Mouse (Mus musculus): Measurements from ENCODE around the gene Pmf1. TPM values are rescaled to one million over a fixed set of nuclear protein-coding genes. Genes with fewer than 3 reads are reported as not detected.
"Not testable (repeated sequence)": the region's sequence is repeated elsewhere in the genome, so short reads cannot be mapped to it uniquely, and the experiment has no call there.

Gene Pmf1
- polyA plus RNA-seq, 1 experiment from 2014 or later = 55.1 TPM

DNA sequence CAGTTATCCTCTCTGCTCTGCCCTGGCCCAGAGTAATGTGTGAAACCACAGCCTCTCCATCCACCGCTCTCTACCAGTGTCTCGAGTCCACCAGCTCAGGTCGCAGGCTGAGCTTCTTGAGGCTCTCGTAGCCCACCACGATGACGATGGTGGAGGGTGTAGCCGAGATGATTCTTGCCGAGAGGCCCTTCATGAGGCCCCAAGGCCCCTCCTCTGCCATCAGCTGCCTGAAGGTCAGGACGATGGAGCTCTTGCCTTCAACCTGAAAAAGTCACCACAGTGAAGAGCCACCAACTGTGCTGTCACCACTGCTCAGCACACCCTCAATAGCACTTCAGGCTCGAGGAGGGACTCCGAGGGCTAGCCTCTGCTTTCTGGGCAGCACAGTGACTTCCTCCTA, 2.5 kb upstream of the Pmf1 start:
- Histone ChIP-seq H3K36me3 (peaks cover 30% of the 10 kb centered on the region), H3K27me3 (no peaks in the 10 kb centered on the region), H3K4me3 (no peak overlapping the region), H3K9ac (replicated peaks) (no peak overlapping the region), H3K9me3 (no peaks in the 10 kb centered on the region), H3K27ac (replicated peaks) (no peak overlapping the region), H3K4me1 (peaks cover 21% of the 10 kb centered on the region), H3K4me2 (replicated peaks) (no peak overlapping the region)
- WGBS = 92% methylated on average over 11 of the region's 11 CpGs
- ATAC-seq (replicated peaks) = no peak

DNA sequence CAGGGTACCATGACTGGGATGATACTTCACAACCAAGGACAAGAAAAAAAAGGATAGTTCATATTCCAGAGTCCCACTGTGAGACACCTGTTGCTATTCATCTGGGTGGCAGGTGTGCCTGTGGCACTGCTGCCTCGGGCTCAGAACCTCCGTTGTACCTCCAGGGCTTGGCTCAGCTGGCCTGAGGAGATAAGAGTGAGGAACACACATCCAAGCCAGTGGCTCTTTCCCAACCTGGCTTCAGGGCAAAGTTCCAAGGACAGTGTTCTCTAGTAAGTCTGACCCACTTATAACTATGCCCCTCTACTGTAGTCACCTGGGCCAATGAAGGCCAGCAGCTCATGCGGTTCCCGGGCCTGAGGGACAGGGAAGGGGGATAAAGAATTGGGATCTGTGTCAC, 1.6 kb upstream of the Pmf1 start:
- 91% methylated on average over 4 of the region's 4 CpGs for WGBS
- H3K27ac ChIP-seq (replicated peaks) = no peak overlapping the region
- no peak for ATAC-seq (replicated peaks)
- no peaks in the 10 kb centered on the region for H3K27me3 ChIP-seq
- H3K36me3 ChIP-seq = peaks cover 27% of the 10 kb centered on the region
- H3K9ac ChIP-seq (replicated peaks) = no peak overlapping the region
- peaks cover 21% of the 10 kb centered on the region for H3K4me1 ChIP-seq
- H3K4me2 ChIP-seq (replicated peaks) = no peak overlapping the region
- H3K9me3 ChIP-seq = no peaks in the 10 kb centered on the region
- H3K4me3 ChIP-seq = no peak overlapping the region

DNA sequence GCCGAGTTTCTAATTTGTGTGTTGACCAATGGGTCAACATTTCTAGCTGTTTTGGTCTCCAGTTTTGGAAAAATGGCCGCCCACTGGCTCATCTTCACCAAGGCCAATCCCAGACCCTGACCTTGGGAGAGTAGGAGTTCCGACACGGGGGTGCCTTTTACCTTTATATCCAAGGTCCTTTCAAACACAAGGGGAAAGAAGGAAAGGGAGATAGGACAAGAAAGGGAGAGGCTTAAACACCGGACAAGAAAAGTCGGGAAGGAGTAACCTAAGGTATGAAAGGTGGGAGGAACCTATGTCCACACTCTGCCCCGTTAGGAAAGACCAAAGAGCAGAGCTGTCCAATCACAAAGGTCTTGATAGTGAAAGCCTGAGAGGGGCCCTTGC, 507 bp upstream of the Pmf1 start:
- Histone ChIP-seq H3K36me3 (peaks cover 16% of the 10 kb centered on the region), H3K4me2 (replicated peaks) (peak overlapping the region; percentile 59), H3K9ac (replicated peaks) (peak overlapping the region; percentile 78), H3K27me3 (no peaks in the 10 kb centered on the region), H3K9me3 (no peaks in the 10 kb centered on the region), H3K27ac (replicated peaks) (peak overlapping the region; percentile 83; the same call in 1 of the 2 replicates), H3K4me1 (peaks cover 21% of the 10 kb centered on the region), H3K4me3 (peak overlapping the region; percentile 58)
- WGBS = 26% methylated on average over 7 of the region's 7 CpGs
- ATAC-seq (replicated peaks) = no peak

DNA sequence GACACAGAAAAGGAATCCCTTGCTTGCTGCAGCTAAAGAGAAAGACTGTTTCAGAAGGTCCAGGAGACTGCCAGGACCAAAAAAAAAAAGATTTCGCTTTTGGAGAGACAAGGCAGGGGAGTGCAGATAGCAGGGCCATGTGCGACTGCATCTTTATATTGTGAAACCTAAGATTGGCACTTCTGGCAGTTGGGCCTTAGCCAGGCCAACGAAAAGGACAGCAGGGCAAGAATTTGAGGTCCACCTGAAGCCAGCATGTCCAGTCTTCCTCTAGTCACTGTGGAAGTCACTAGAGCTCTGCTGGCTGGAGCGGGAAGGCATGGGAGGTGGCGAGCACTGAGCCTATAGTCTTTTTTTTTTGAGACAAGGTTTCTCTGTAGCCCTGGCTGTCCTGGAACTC, 1.2 kb downstream of the Pmf1 start:
- Histone ChIP-seq H3K9me3 (no peaks in the 10 kb centered on the region), H3K4me2 (replicated peaks) (peak overlapping the region; percentile 59), H3K27ac (replicated peaks) (no peak overlapping the region), H3K4me1 (peaks cover 21% of the 10 kb centered on the region), H3K9ac (replicated peaks) (peak overlapping the region; percentile 78), H3K36me3 (peaks cover 10% of the 10 kb centered on the region), H3K27me3 (no peaks in the 10 kb centered on the region), H3K4me3 (peak overlapping the region; percentile 58)
- ATAC-seq (replicated peaks) = no peak
- 66% methylated on average over 5 of the region's 5 CpGs for WGBS

DNA sequence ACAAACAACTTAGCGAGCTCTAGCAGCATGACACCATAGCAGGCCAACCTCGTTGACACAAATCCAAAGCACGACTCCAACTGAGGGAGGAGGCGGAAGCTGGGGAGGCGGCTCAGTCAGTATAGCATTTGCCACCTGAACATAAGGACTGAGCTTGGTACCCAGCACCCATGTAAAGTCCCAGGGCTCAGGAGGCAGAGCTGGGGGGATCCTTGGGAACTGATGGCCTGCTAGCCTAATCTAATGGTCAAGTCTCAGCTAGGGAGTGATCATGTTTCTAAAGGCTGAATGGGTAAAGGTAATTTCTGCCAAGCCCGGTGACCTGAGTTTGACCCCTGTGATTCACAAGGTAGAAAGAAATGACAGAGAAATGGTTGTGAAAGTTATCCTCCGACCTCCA, 2.6 kb downstream of the Pmf1 start:
- H3K27me3 ChIP-seq = no peaks in the 10 kb centered on the region
- no peak overlapping the region for H3K4me3 ChIP-seq
- no peaks in the 10 kb centered on the region for H3K9me3 ChIP-seq
- no peak overlapping the region for H3K27ac ChIP-seq (replicated peaks)
- H3K4me2 ChIP-seq (replicated peaks) = no peak overlapping the region
- 59% methylated on average over 7 of the region's 7 CpGs for WGBS
- H3K9ac ChIP-seq (replicated peaks) = no peak overlapping the region
- no peak for ATAC-seq (replicated peaks)
- peaks cover 6% of the 10 kb centered on the region for H3K36me3 ChIP-seq
- peaks cover 21% of the 10 kb centered on the region for H3K4me1 ChIP-seq

DNA sequence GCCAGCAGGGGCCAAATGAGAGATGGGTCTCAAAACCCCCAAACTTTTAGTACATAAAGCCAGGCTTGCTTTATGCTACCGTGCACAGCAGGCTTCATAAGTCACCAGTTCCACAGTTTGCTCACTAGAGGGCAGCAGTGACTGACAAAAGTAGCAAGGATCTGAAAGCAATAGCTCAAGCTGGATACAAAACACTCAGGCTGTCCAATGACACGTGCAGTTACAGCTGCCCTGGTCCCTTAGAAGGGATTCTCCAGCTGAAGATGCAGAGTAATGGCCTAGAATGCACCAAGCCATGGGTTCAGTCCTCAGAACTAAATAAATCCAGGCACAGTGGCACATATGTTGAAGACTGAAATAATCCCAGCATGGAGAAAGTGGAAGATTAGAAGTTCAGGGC, 3.0 kb downstream of the Pmf1 start:
- peak; percentile 13; the same call in 1 of the 2 replicates for ATAC-seq (replicated peaks)
- Histone ChIP-seq H3K4me1 (peaks cover 21% of the 10 kb centered on the region), H3K4me2 (replicated peaks) (no peak overlapping the region), H3K9me3 (no peaks in the 10 kb centered on the region), H3K9ac (replicated peaks) (no peak overlapping the region), H3K36me3 (peaks cover 2% of the 10 kb centered on the region), H3K27me3 (no peaks in the 10 kb centered on the region), H3K27ac (replicated peaks) (no peak overlapping the region), H3K4me3 (no peak overlapping the region)
- 0% methylated on average over 2 of the region's 2 CpGs for WGBS

DNA sequence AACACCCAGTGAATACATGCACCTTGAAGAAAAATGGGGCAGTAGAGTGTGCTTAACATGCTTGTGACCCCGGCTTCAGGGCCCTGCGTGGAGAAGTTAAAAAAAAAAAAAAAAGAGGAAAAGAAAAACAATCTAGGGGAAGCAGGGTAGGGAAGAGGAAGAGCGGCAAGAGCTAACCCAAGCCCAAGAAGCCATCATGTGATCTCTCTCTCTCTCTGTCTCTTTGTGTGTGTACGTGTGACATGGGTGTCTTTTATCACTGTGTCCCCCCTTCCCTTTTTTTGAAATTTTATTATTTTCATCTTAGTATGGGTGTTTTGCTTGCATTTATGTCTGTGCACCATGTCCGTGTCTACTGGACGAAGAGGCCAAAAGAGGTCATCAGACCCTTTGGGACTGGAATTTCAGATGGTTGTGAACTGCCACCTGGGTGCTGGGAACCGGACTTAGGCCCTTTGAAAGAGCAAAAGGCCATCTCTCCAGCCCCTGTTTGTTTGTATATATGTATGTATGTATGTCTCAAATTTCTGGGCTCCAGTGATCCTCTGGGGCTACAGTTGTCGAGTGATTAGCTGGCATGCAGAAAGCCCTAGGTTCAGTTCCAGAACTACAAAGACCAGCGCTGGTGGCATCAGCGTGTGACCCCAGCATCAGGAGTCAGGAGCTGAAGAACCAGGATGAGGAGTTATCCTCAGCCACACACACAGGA, 6.5 kb downstream of the Pmf1 start:
- 93% methylated on average over 10 of the region's 10 CpGs for WGBS
- no peak for ATAC-seq (replicated peaks)
- no peaks in the 10 kb centered on the region for H3K36me3 ChIP-seq
- H3K4me1 ChIP-seq = peaks cover 5% of the 10 kb centered on the region
- no peaks in the 10 kb centered on the region for H3K27me3 ChIP-seq
- H3K27ac ChIP-seq (replicated peaks) = no peak overlapping the region
- no peak overlapping the region for H3K9ac ChIP-seq (replicated peaks)
- H3K9me3 ChIP-seq = no peaks in the 10 kb centered on the region
- no peak overlapping the region for H3K4me2 ChIP-seq (replicated peaks)
- no peak overlapping the region for H3K4me3 ChIP-seq

DNA sequence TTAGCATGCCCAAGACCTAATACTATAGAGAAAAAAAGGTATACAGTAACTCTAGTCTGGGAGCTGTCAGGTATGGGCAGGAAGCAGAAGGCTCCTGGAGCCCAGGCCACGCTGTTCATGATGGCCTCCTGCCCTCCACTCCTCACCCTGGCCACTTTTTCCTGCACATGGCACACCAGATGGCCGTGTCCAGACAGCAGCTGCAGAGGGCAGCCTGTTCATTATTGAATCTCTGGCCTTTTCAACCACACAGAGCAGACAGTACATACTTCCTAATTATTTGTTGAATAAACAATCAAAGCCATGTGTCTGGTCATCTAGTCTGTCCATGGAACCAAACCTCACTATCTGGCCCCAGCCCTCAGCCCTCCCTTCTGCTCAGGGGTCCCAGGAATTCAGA, 11.5 kb downstream of the Pmf1 start:
- H3K36me3 ChIP-seq = no peaks in the 10 kb centered on the region
- no peaks in the 10 kb centered on the region for H3K27me3 ChIP-seq
- WGBS = 80% methylated on average over 2 of the region's 2 CpGs
- no peak overlapping the region for H3K4me2 ChIP-seq (replicated peaks)
- no peak for ATAC-seq (replicated peaks)
- H3K9ac ChIP-seq (replicated peaks) = no peak overlapping the region
- no peaks in the 10 kb centered on the region for H3K4me1 ChIP-seq
- no peaks in the 10 kb centered on the region for H3K9me3 ChIP-seq
- no peak overlapping the region for H3K4me3 ChIP-seq
- no peak overlapping the region for H3K27ac ChIP-seq (replicated peaks)

DNA sequence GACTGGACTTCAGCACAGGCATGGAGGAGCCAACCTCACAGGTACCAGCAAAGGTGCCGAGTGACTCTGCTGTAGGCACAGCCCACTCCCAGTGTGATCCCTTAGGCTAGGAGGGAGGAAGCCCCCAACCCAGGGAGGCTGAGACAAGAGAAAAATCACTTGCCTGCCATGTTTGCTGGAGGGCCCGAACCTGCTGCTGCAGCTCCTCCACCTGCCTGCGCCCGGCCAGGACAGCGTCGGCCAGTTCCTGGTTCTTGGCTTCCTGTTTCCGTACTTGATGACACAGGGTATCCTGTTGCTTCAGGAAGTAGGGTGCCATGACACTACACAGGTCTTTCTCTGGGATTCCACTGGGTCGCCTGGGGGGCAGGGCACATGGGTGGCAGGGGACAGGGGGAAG, 14.4 kb downstream of the Pmf1 start:
- ATAC-seq (replicated peaks) = no peak
- no peak overlapping the region for H3K9ac ChIP-seq (replicated peaks)
- no peak overlapping the region for H3K4me3 ChIP-seq
- H3K36me3 ChIP-seq = no peaks in the 10 kb centered on the region
- no peaks in the 10 kb centered on the region for H3K4me1 ChIP-seq
- 96% methylated on average over 8 of the region's 8 CpGs for WGBS
- H3K27ac ChIP-seq (replicated peaks) = no peak overlapping the region
- H3K9me3 ChIP-seq = no peaks in the 10 kb centered on the region
- H3K4me2 ChIP-seq (replicated peaks) = no peak overlapping the region
- no peaks in the 10 kb centered on the region for H3K27me3 ChIP-seq

DNA sequence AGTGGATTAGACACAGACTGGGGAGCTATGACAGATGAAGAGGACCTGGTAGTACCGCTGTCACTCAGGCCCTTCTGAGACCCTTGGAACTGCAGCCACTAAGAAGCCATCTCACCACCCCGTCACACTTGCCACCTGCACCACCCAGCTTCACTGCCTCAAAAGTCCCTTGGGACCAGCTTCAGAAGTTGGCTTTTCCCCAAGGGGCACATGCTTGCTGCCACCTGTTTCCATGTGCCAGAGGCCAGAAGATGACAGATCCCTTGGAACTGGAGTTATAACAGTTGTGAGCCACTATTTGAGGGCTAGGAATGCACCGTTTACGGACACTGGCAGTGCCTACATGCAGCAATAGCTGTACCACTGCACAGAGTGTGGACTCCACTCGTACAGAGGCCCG, 14.8 kb downstream of the Pmf1 start:
- Histone ChIP-seq H3K4me1 (no peaks in the 10 kb centered on the region), H3K27ac (replicated peaks) (no peak overlapping the region), H3K9ac (replicated peaks) (no peak overlapping the region), H3K27me3 (no peaks in the 10 kb centered on the region), H3K36me3 (no peaks in the 10 kb centered on the region), H3K9me3 (no peaks in the 10 kb centered on the region), H3K4me2 (replicated peaks) (no peak overlapping the region), H3K4me3 (no peak overlapping the region)
- WGBS = 95% methylated on average over 6 of the region's 6 CpGs
- no peak for ATAC-seq (replicated peaks)

DNA sequence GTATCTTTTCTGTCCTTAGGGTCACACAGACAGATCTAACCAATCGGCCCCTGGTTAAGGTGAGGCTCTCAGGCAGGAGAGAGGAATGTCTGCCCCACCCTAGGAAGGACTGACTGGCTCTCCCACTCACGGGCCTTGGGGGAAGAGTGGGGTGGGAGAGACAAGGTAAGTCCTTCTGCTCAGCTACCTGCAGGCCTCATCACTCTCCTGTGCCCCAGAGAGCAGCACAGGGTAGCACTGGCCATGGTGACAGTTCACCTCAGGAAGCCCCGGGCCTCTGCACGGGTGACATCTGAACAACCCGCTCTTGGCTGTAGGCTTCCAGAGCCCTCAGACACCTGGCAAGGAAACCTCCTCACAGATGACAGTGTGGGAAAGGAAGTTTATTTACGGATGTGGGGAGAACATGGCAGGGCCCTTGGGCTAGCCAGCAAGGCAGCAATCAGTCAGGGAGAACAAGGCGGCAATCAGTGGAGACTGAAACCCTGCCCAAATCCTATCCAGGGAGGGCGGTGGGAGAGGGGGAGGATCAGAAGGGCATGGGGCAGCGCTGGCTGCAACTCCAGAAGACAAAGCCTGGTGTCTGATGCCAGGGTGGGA, 16.3 kb downstream of the Pmf1 start:
- no peaks in the 10 kb centered on the region for H3K36me3 ChIP-seq
- H3K4me2 ChIP-seq (replicated peaks) = no peak overlapping the region
- no peak overlapping the region for H3K4me3 ChIP-seq
- H3K9ac ChIP-seq (replicated peaks) = no peak overlapping the region
- H3K9me3 ChIP-seq = no peaks in the 10 kb centered on the region
- no peaks in the 10 kb centered on the region for H3K27me3 ChIP-seq
- no peaks in the 10 kb centered on the region for H3K4me1 ChIP-seq
- no peak for ATAC-seq (replicated peaks)
- WGBS = 94% methylated on average over 9 of the region's 9 CpGs
- no peak overlapping the region for H3K27ac ChIP-seq (replicated peaks)

DNA sequence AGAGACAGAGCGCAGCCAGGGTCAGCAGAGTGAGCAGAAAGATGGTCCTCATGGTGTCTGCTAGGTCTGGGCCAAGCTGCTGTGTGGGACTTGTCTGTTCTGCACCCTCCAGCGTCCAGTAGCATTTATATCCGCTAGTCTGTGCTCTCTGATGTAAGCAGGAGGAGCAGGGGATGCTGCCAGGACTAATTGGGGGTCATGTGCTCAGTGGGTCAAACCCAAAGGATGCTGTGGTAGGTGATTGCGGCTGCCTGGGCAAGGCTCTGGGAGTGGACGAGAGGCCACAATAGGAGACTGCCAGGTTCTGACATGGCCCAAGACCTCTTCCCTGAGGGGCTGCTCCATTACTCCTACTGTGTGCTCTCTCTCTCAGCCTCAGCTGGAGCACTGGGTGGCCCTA, 25.8 kb downstream of the Pmf1 start, which contains the start of gene Bglap:
Bglap (minus strand) TSS at position 101 of the 400 bp plus-strand sequence.
- no peak for ATAC-seq (replicated peaks)
- peaks cover 7% of the 10 kb centered on the region; the same call in 1 of the 2 replicates for H3K4me1 ChIP-seq
- H3K36me3 ChIP-seq = no peaks in the 10 kb centered on the region
- no peak within 1 kb of the TSS for H3K27ac ChIP-seq (replicated peaks)
- no peak within 1 kb of the TSS for H3K4me2 ChIP-seq (replicated peaks)
- H3K27me3 ChIP-seq = no peaks in the 10 kb centered on the region
- H3K9ac ChIP-seq (replicated peaks) = no peak within 1 kb of the TSS
- 77% methylated on average over 5 of the region's 5 CpGs for WGBS
- H3K4me3 ChIP-seq = no peak within 1 kb of the TSS
- no peaks in the 10 kb centered on the region for H3K9me3 ChIP-seq

DNA sequence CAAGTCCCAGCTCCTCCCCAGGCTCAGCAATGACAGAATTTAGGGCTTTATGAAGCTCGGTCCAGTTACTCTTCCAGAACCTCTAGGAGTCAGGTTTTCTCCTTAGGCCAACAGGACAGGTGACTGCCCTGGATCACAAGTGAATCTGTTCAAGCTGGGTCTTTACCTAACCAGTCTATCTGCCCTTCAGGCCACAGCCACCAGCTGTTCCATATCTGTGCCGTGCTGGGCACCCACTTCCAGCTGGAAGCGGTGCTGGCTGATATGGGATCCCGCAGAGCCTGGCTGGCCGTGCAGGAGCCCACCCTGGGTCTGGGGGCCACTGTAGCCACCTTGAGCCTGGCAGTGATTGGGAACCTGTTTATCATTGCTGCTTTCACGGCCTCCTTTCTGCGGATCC, 27.7 kb downstream of the Pmf1 start:
- H3K4me2 ChIP-seq (replicated peaks); H3K4me3 ChIP-seq; H3K27me3 ChIP-seq; H3K9ac ChIP-seq (replicated peaks); H3K36me3 ChIP-seq; H3K9me3 ChIP-seq; H3K4me1 ChIP-seq: not testable (repeated sequence)
- H3K27ac ChIP-seq (replicated peaks) = 0 out of 2 replicates have a peak overlapping the region, but pooled peaks have one; percentile 84
- peak; percentile 30; the same call in 1 of the 2 replicates for ATAC-seq (replicated peaks)
- 26% methylated on average over 3 of the region's 7 CpGs for WGBS

Measured in forebrain, embryonic 15.5 days (tissue).